Mouse (Mus musculus) megakaryocyte-erythroid progenitor cell, adult 5-6 weeks (primary cell): ENCODE measurements at regions not wholly inside any gene's neighbourhood (a gene's known extent, or its start where the extent isn't known, plus 50 kb on each side); places are given as distances from the start of the nearest gene placed in this dataset.

ENCODE experiments used
- ATAC-seq: replicated peaks from 2 replicates; pipeline ENCODE4 v1.8.0; 2016; ENCODE audit warnings: mild to moderate bottlenecking, inconsistent platforms; ENCODE audit not compliant: severe bottlenecking, poor library complexity, low FRiP score, low TSS enrichment

GRCm38 (mm10) chr2:34056552-34056951 is 168.8 kb upstream of the Mvb12b start:
- ATAC-seq: no peak

- no peak for ATAC-seq
Observed at GRCm38 (mm10) chr2:34043064-34043463, 155.3 kb upstream of the Mvb12b start.

- ATAC-seq: no peak
Observed at GRCm38 (mm10) chr2:34042336-34042735, 154.6 kb upstream of the Mvb12b start.

- no peak for ATAC-seq
Observed at GRCm38 (mm10) chr2:34038982-34039381, 151.2 kb upstream of the Mvb12b start.

- ATAC-seq: no peak
Observed at GRCm38 (mm10) chr2:34033212-34033611, 145.5 kb upstream of the Mvb12b start.

GRCm38 (mm10) chr2:34031421-34031820 is 143.7 kb upstream of the Mvb12b start:
- no peak for ATAC-seq

GRCm38 (mm10) chr2:34031001-34031412 is 143.3 kb upstream of the Mvb12b start:
- no peak for ATAC-seq

- no peak for ATAC-seq
Observed at GRCm38 (mm10) chr2:34027445-34027844, 139.7 kb upstream of the Mvb12b start.

GRCm38 (mm10) chr2:34026566-34027360 is 139.0 kb upstream of the Mvb12b start:
- ATAC-seq: no peak

GRCm38 (mm10) chr2:34025715-34026360 is 138.1 kb upstream of the Mvb12b start:
- no peak for ATAC-seq

GRCm38 (mm10) chr2:34017142-34017453 is 129.4 kb upstream of the Mvb12b start:
- no peak for ATAC-seq

GRCm38 (mm10) chr2:34016350-34017141 is 128.8 kb upstream of the Mvb12b start:
- ATAC-seq: no peak

- ATAC-seq: no peak
Observed at GRCm38 (mm10) chr2:34015640-34015995, 127.9 kb upstream of the Mvb12b start.

GRCm38 (mm10) chr2:34014868-34015639 is 127.3 kb upstream of the Mvb12b start:
- ATAC-seq: no peak

- no peak for ATAC-seq
Observed at GRCm38 (mm10) chr2:34010166-34010565, 122.4 kb upstream of the Mvb12b start.

GRCm38 (mm10) chr2:34007916-34008315 is 120.2 kb upstream of the Mvb12b start:
- ATAC-seq: no peak

- no peak for ATAC-seq
Observed at GRCm38 (mm10) chr2:33997106-33997505, 109.4 kb upstream of the Mvb12b start.

- no peak; the same call in 1 of the 2 replicates for ATAC-seq
Observed at GRCm38 (mm10) chr2:33996331-33996730, 108.6 kb upstream of the Mvb12b start.

- ATAC-seq: no peak
Observed at GRCm38 (mm10) chr2:33991299-33991698, 103.6 kb upstream of the Mvb12b start.

- no peak for ATAC-seq
Observed at GRCm38 (mm10) chr2:33990711-33991110, 103.0 kb upstream of the Mvb12b start.
